Mouse (Mus musculus) midbrain, embryonic 15.5 days (tissue): Measurements from ENCODE around the gene Optc. TPM values are rescaled to one million over a fixed set of nuclear protein-coding genes. Genes with fewer than 3 reads are reported as not detected.
A peak's percentile ranks its signal among the peaks of the same experiment; 100 is the strongest.

Experiments
- ATAC-seq: fragments of 200-750 bp; cut with Nextera tagmentation; replicated peaks from 2 replicates; pipeline ENCODE4 v1.8.0; 2017; ENCODE audit warnings: moderate TSS enrichment
- H3K27ac ChIP-seq: fragments of 300-500 bp; sonication (generic); 2 replicates; pipeline ENCODE4 v1.5.1; 2015; ENCODE audit warnings: mild to moderate bottlenecking, inconsistent platforms
- H3K27me3 ChIP-seq: fragments of 300-500 bp; sonication (generic); replicated peaks from 2 replicates; pipeline ENCODE4 v1.6.1; 2015; ENCODE audit warnings: inconsistent platforms
- H3K36me3 ChIP-seq: fragments of 300-500 bp; sonication (generic); replicated peaks from 2 replicates; pipeline ENCODE4 v1.6.1; 2015; ENCODE audit warnings: inconsistent platforms
- H3K4me1 ChIP-seq: fragments of 300-500 bp; sonication (generic); 2 replicates; pipeline ENCODE4 v1.6.1; 2015; ENCODE audit warnings: inconsistent platforms
- H3K4me2 ChIP-seq: fragments of 300-500 bp; sonication (generic); 2 replicates; pipeline ENCODE4 v1.6.1; 2015; ENCODE audit warnings: inconsistent platforms, mild to moderate bottlenecking, moderate library complexity
- H3K4me3 ChIP-seq: fragments of 300-500 bp; sonication (generic); 2 replicates; pipeline ENCODE4 v1.5.1; 2015; ENCODE audit warnings: mild to moderate bottlenecking, inconsistent platforms
- H3K9ac ChIP-seq: fragments of 300-500 bp; sonication (generic); 2 replicates; pipeline ENCODE4 v1.6.1; 2015; ENCODE audit warnings: mild to moderate bottlenecking, inconsistent platforms
- H3K9me3 ChIP-seq: fragments of 300-500 bp; sonication (generic); 2 replicates; pipeline ENCODE4 v1.6.1; 2016; ENCODE audit warnings: inconsistent platforms
- WGBS: fragments of 180-500 bp; shearing (Covaris S2); methylation state at CpG from one replicate; pipeline ENCODE4 v1.1.7; 2015; ENCODE audit warnings: mixed read lengths; 5-methylcytosine and 5-hydroxymethylcytosine counted together
- polyA plus RNA-seq: library from polyadenylated mRNA; unstranded; fragments of >200 nt; fragmentation: Nextera tagmentation; extraction: Ambion mirVana; gene quantifications from 2 replicates; pipeline ENCODE4 v1.2.1, GENCODE M21; 2015

Gene Optc
- polyA plus RNA-seq, 1 experiment from 2014 or later: 3.7 TPM

DNA sequence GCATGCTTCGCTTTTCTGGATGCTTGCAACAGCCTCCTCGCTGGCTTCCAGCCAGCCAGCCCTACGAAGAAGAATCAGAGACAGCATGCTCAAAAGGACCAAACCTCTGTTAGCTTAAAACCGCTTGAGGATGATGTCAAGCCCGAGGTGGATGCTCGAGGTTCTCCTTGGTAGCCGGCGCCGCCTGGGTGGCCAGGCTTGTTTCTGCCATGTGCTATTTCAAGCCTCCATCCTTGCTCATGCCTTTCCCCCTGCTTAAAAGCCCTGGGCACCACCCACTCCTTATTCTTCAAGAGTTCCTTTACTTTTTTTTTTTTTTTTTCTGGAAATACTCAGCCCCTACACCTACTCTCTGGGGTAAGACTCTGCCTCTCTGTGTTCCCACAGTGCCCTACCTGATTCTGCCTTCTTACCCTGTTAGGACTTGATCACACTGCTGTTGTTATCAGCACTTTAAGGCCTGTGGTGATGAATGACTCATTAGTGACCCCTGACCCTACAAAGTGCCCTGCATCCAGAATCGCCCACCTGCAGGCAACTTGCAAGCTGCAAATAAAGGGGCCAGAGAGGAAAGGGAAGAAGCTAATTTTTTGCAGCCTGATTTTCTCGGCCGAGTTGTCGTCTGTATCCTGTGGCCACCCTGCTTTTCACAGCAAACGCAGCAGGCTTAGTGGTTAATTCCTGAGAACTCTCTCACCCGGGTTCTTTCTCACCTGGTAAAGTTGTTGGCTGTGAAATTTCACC lies 52.4 kb downstream of the Optc start:
- 7% methylated on average over 15 of the region's 15 CpGs for WGBS
- Histone ChIP-seq H3K27ac (0 out of 2 replicates have a peak overlapping the region, but pooled peaks have one; percentile 12), H3K4me3 (peak overlapping the region; percentile 22), H3K9ac (no peak overlapping the region), H3K4me1 (peaks cover 30% of the 10 kb centered on the region), H3K27me3 (peaks cover 5% of the 10 kb centered on the region; the same call in 1 of the 2 replicates), H3K4me2 (peak overlapping the region; percentile 44), H3K9me3 (no peaks in the 10 kb centered on the region), H3K36me3 (no peaks in the 10 kb centered on the region)
- 0 out of 2 replicates have a peak, but pooled peaks have one; percentile 11 for ATAC-seq

DNA sequence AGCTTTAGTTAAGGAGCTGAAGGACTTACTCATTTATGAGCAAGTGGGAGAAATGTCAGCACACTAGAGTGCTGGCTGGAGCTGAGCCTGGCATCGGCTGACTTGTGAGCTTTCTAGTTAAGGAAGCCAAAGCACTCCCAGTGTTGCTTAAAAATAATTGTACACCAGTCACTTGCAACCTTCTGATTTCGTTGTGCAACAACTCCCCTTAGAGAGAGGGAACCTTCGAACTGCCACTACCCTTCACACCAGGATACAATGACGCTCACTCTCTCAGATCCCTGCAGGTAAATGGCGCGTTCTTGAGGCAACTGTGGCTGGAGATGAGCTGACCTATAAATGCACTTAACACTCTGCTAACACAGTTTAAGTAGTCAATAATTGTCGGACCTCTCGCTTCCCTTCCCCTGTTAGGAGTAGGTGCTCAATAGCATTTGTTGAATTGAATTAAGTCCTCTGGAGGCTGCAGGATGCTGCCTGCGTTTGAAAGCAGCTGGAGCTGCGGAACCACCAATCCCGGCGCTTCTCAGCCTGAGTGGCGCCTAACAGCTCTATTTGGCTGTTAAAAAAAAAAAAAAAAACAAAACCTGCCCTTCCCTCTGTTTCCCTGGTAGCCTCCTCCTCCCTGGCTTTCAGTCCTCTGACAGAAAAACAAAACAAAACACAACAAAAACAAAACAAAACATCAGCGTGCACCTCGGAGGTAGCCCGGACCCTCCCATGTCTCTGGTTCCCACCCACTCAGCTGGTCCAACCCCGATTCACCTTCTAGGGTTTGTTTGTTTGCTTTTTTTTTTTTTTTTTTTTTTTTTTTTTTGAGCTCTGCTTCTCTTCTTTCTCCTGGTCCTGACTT lies 53.2 kb downstream of the Optc start:
- Histone ChIP-seq H3K9ac (no peak overlapping the region), H3K36me3 (no peaks in the 10 kb centered on the region), H3K4me1 (peaks cover 30% of the 10 kb centered on the region), H3K27me3 (peaks cover 5% of the 10 kb centered on the region; the same call in 1 of the 2 replicates), H3K27ac (0 out of 2 replicates have a peak overlapping the region, but pooled peaks have one; percentile 12), H3K4me3 (peak overlapping the region; percentile 22), H3K4me2 (peak overlapping the region; percentile 44), H3K9me3 (no peaks in the 10 kb centered on the region)
- 0 out of 2 replicates have a peak, but pooled peaks have one; percentile 31 for ATAC-seq
- 3% methylated on average over 17 of the region's 17 CpGs for WGBS

Other genes with a start within 250 kb of the Optc start
- not detected in 2 replicates for gene Zbed6, start 247.1 kb downstream of the Optc start, polyA plus RNA-seq
- 2.6 and 3.1 TPM in 2 replicates for gene Gm38394, start 246.7 kb downstream of the Optc start, polyA plus RNA-seq
- gene Lax1, start 217.9 kb downstream of the Optc start, polyA plus RNA-seq: 0.09 and 0.14 TPM in 2 replicates
- 11.3 and 11.6 TPM in 2 replicates for gene Atp2b4, start 107.0 kb downstream of the Optc start, polyA plus RNA-seq
- 8.4 and 9.5 TPM in 2 replicates for gene Prelp, start 13.4 kb upstream of the Optc start, polyA plus RNA-seq
- 15.2 and 21.1 TPM in 2 replicates for gene Fmod, start 129.3 kb upstream of the Optc start, polyA plus RNA-seq
- 37.2 and 42.2 TPM in 2 replicates for gene Btg2, start 171.1 kb upstream of the Optc start, polyA plus RNA-seq
- 0.09 and 0.10 TPM in 2 replicates for gene Chit1, start 203.2 kb upstream of the Optc start, polyA plus RNA-seq